28 mouse cellular contexts compared by ENCODE assay signal in the genomic region with DNA sequence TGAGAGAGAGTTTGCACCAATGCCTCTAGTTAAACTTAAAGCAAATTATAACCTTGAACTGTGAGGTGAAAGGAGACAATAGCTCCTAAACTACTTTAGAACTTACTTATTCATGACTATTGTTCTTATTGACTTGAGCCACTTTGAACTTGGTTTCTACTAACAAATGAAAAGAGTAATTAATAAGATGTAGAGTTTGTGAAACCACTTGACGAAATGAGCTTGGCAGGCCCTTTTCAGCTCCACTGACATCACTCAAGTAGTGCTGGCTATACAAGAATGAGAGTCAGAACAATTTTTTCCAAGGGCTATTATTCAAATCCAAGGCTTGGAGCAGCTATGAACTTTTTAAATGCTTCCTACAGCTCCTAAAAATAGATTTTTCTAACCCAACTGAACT.
"Had no signal": no experiment of that assay in that cellular context is flagged by ENCODE, and none has a peak within 500 bp of the region (broad histone marks: within the 10 kb centered on the region; RNA-seq: fewer than 3 reads in every experiment).

No protein-coding gene starts in this region.

- H3K4me3 ChIP-seq: heart, adult 2 months; heart, embryonic 10.5 days; heart, embryonic 12.5 days; hindbrain, embryonic 10.5 days; hindbrain, embryonic 12.5 days; intestine, embryonic 15.5 days; kidney, embryonic 15.5 days; layer of hippocampus, adult 2 months; left cerebral cortex, adult 2 months; limb, embryonic 10.5 days; limb, embryonic 12.5 days; liver, embryonic 13.5 days had no signal

- ATAC-seq: hindbrain, embryonic 16.5 days; inflammation-experienced regulatory T-cells, adult 6 months; intestine, embryonic 15.5 days; intestine, postnatal 0 days had no signal

- H3K27me3 ChIP-seq: heart, embryonic 12.5 days; hindbrain, embryonic 12.5 days; intestine, embryonic 15.5 days; kidney, embryonic 15.5 days; limb, embryonic 12.5 days; liver, embryonic 13.5 days had no signal

- H3K9ac ChIP-seq: heart, embryonic 12.5 days; hindbrain, embryonic 12.5 days; hindbrain, embryonic 14.5 days; intestine, embryonic 15.5 days; kidney, embryonic 15.5 days; limb, embryonic 12.5 days; liver, embryonic 13.5 days had no signal

- DNase-seq: gastrocnemius, postnatal 14 days; gastrocnemius, postnatal 36 days; heart, adult 11 months; heart, adult 2 months; heart, postnatal 10 days; heart, postnatal 4 days; kidney, adult 18-20 months; kidney, adult 9 months; kidney, postnatal 10 days; kidney, postnatal 25 days; kidney, postnatal 4 days; liver; liver, embryonic 13.5 days had no signal

- H3K27ac ChIP-seq: heart, adult 2 months; heart, embryonic 10.5 days; hindbrain, embryonic 10.5 days; hindbrain, embryonic 12.5 days; hindbrain, embryonic 14.5 days; intestine, embryonic 15.5 days; kidney, embryonic 15.5 days; layer of hippocampus, adult 2 months; left cerebral cortex, adult 2 months; limb, embryonic 10.5 days; limb, embryonic 12.5 days; liver, embryonic 13.5 days had no signal

- H3K4me2 ChIP-seq: heart, embryonic 12.5 days; hindbrain, embryonic 12.5 days; hindbrain, embryonic 14.5 days; intestine, embryonic 15.5 days; kidney, embryonic 15.5 days; limb, embryonic 12.5 days; liver, embryonic 11.5 days; liver, embryonic 13.5 days had no signal

- H3K9me3 ChIP-seq: heart, embryonic 10.5 days; heart, embryonic 12.5 days; hindbrain, embryonic 10.5 days; hindbrain, embryonic 12.5 days; intestine, embryonic 15.5 days; kidney, embryonic 15.5 days; limb, embryonic 10.5 days; limb, embryonic 12.5 days; liver, embryonic 13.5 days had no signal

- H3K4me1 ChIP-seq: intestine, embryonic 15.5 days; kidney, embryonic 15.5 days; limb, embryonic 10.5 days; liver, embryonic 13.5 days had no signal

- H3K36me3 ChIP-seq: heart, embryonic 10.5 days; heart, embryonic 12.5 days; hindbrain, embryonic 10.5 days; hindbrain, embryonic 12.5 days; intestine, embryonic 15.5 days; kidney, embryonic 15.5 days; limb, embryonic 10.5 days; limb, embryonic 12.5 days; liver, embryonic 13.5 days had no signal
